Mouse (Mus musculus) testis, adult 2 months (tissue): Measurements from ENCODE around the gene Abca7. TPM values are rescaled to one million over a fixed set of nuclear protein-coding genes. Genes with fewer than 3 reads are reported as not detected.

Source experiments
- H3K27ac ChIP-seq: fragments of 200-500 bp; 2 replicates; pipeline ENCODE4 v1.5.1; 2012; ENCODE audit warnings: low read depth, low read length; ENCODE audit not compliant: control insufficient read depth, insufficient read depth
- H3K27me3 ChIP-seq: fragments of 200-500 bp; 2 replicates; pipeline ENCODE4 v1.6.1; 2012; ENCODE audit warnings: mild to moderate bottlenecking, low read length, moderate library complexity; ENCODE audit not compliant: control insufficient read depth, insufficient read depth
- H3K36me3 ChIP-seq: fragments of 200-500 bp; 2 replicates; pipeline ENCODE4 v1.6.1; 2012; ENCODE audit warnings: mild to moderate bottlenecking, low read length; ENCODE audit not compliant: control insufficient read depth, insufficient read depth
- H3K4me1 ChIP-seq: fragments of 200-500 bp; 2 replicates; pipeline ENCODE4 v1.6.1; 2012; ENCODE audit warnings: low read length; ENCODE audit not compliant: control insufficient read depth, insufficient read depth
- H3K4me3 ChIP-seq: fragments of 200-500 bp; 2 replicates; pipeline ENCODE4 v1.5.1; 2012; ENCODE audit warnings: low read depth, mild to moderate bottlenecking, low read length, moderate library complexity, mixed read lengths; ENCODE audit not compliant: control insufficient read depth
- CTCF ChIP-seq: fragments of 200-500 bp; IDR thresholded peaks from 2 replicates; pipeline ENCODE4 v1.5.1; 2012; ENCODE audit warnings: low read depth, mild to moderate bottlenecking, inconsistent platforms, low read length, moderate library complexity; ENCODE audit not compliant: control insufficient read depth, insufficient read depth, insufficient replicate concordance
- POLR2A ChIP-seq: fragments of 200-500 bp; IDR thresholded peaks from 2 replicates; pipeline ENCODE4 v1.6.1; 2012; ENCODE audit warnings: low read depth, mild to moderate bottlenecking, inconsistent platforms, low read length, moderate library complexity; ENCODE audit not compliant: control insufficient read depth
- polyA plus RNA-seq: library from polyadenylated mRNA; depleted of rRNA; stranded (reverse); fragments of >200 nt; gene quantifications from 2 replicates; pipeline ENCODE4 v1.2.3, GENCODE M21; 2012

Gene Abca7
- polyA plus RNA-seq, 1 experiment = 2.2 TPM

GRCm38 (mm10) chr10:80024229-80025043 is 28.1 kb downstream of the Abca7 start:
- Histone ChIP-seq H3K4me3 (peak overlapping the region; percentile 46), H3K36me3 (no peaks in the 10 kb centered on the region), H3K4me1 (peaks cover 19% of the 10 kb centered on the region), H3K27me3 (no peaks in the 10 kb centered on the region), H3K27ac (no peak overlapping the region)
- no peak for TF ChIP-seq CTCF
- TF ChIP-seq POLR2A = no peak

GRCm38 (mm10) chr10:80025044-80025347 is 28.7 kb downstream of the Abca7 start:
- Histone ChIP-seq H3K27ac (no peak overlapping the region), H3K36me3 (no peaks in the 10 kb centered on the region)

GRCm38 (mm10) chr10:80025463-80025862 is 29.2 kb downstream of the Abca7 start:
- no peaks in the 10 kb centered on the region for H3K36me3 ChIP-seq
- TF ChIP-seq CTCF = no peak
- no peak for TF ChIP-seq POLR2A

More at GRCm38 (mm10) chr10:80025044-80025347, 28.7 kb downstream of the Abca7 start:
- H3K4me1 ChIP-seq = peaks cover 19% of the 10 kb centered on the region
- H3K27me3 ChIP-seq = no peaks in the 10 kb centered on the region
- H3K4me3 ChIP-seq = no peak overlapping the region
- no peak for TF ChIP-seq POLR2A
- TF ChIP-seq CTCF = no peak

GRCm38 (mm10) chr10:80025889-80026288 is 29.6 kb downstream of the Abca7 start:
- Histone ChIP-seq H3K36me3 (no peaks in the 10 kb centered on the region), H3K4me1 (peaks cover 18% of the 10 kb centered on the region)
- TF ChIP-seq CTCF (no peak), POLR2A (no peak)

More at GRCm38 (mm10) chr10:80025463-80025862, 29.2 kb downstream of the Abca7 start:
- Histone ChIP-seq H3K4me3 (no peak overlapping the region), H3K27me3 (no peaks in the 10 kb centered on the region), H3K4me1 (peaks cover 19% of the 10 kb centered on the region), H3K27ac (no peak overlapping the region)

GRCm38 (mm10) chr10:80027681-80028520 is 31.6 kb downstream of the Abca7 start:
- Histone ChIP-seq H3K27ac (no peak overlapping the region), H3K27me3 (no peaks in the 10 kb centered on the region), H3K36me3 (no peaks in the 10 kb centered on the region), H3K4me3 (no peak overlapping the region), H3K4me1 (peaks cover 17% of the 10 kb centered on the region)
- TF ChIP-seq CTCF = no peak
- no peak for TF ChIP-seq POLR2A

More at GRCm38 (mm10) chr10:80025889-80026288, 29.6 kb downstream of the Abca7 start:
- H3K27me3 ChIP-seq = no peaks in the 10 kb centered on the region
- no peak overlapping the region for H3K27ac ChIP-seq
- H3K4me3 ChIP-seq = peak overlapping the region; percentile 37

GRCm38 (mm10) chr10:80028521-80028846 is 32.2 kb downstream of the Abca7 start:
- Histone ChIP-seq H3K4me3 (no peak overlapping the region), H3K27me3 (no peaks in the 10 kb centered on the region), H3K36me3 (no peaks in the 10 kb centered on the region), H3K27ac (no peak overlapping the region), H3K4me1 (peaks cover 17% of the 10 kb centered on the region)
- TF ChIP-seq CTCF (no peak), POLR2A (no peak)

GRCm38 (mm10) chr10:80030191-80030590 is 33.9 kb downstream of the Abca7 start:
- Histone ChIP-seq H3K27me3 (no peaks in the 10 kb centered on the region), H3K36me3 (no peaks in the 10 kb centered on the region)
- TF ChIP-seq CTCF (no peak), POLR2A (no peak)

More at GRCm38 (mm10) chr10:80030191-80030590, 33.9 kb downstream of the Abca7 start:
- H3K4me3 ChIP-seq = no peak overlapping the region
- no peak overlapping the region for H3K27ac ChIP-seq
- H3K4me1 ChIP-seq = peaks cover 15% of the 10 kb centered on the region
